Mouse (Mus musculus) testis, postnatal 10 days (tissue): ENCODE results near the gene Mpped2.

Source experiments
- DNase-seq: peaks from one replicate; pipeline ENCODE4 v3.0.0; 2021; ENCODE audit warnings: low spot score

The Mpped2 gene

GRCm38 (mm10) chr2:106692783-106693701 is at the start of gene Mpped2:
Gene Mpped2 (plus strand): TSS chr2:106693269.
- peak; percentile 67 for DNase-seq

GRCm38 (mm10) chr2:106644782-106645181 is 48.3 kb upstream of the Mpped2 start:
- no peak for DNase-seq

DNA sequence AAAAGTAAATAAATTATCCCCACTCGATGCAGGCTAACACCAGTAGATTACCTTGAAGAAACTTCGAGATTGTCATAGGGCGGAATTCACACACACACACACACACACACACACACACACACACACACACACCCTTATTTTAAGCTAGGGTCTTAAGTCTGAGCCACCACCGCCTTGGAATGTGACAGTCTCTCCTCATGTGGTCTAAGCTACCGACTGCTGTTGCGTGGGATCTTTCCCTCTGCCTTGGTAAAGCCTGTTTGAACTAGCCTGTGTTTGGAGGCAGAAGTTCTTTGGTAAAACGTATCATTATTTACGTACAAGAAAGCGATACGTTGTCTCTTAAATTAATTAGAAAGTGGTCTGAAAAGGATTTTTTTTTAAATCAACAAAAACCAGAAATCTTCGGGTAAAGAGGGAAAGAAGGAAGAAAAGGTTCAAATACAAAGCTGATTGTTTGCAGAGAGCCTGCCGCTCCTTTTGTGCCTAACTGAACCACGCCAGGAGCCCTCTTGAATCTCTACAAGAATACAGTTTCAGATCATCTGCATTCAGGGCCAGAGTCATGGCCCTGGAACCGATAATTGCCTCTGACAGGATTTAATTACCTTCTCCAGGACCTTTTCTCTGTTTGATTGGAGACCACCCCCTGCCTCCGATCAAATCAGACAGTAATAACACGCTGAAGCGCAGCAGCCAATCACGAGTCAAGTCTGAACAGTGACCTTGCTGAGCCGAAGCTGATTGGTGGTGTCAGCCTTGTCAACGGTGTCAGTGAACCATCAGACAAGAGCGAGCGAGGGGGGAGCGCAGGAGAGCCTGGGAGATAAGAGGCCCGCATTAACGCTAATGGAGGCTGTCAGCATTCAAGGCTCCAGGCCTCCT is 43.1 kb upstream of the Mpped2 start:
- DNase-seq, result peak; percentile 46

DNA sequence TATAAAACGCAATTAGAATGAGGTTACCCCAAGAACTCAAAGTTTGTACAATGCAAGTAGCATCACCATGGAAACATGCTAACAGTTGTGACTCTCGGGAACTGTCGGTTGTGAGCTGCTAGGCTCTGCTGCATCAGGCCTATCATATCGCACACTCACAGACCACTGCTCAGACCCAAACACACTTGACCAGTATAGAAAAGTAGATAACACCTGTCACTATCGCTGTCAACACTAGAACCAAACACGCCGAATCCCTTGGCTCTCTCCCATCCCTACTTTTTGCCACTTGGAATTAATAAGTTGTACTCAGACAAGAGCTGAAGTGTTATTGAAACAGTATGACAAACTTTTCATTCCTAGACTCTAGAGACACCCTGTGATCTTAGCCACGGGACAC is 40.9 kb upstream of the Mpped2 start:
- DNase-seq, result no peak

- DNase-seq, result no peak
Measured at GRCm38 (mm10) chr2:106652741-106653140, 40.3 kb upstream of the Mpped2 start.

GRCm38 (mm10) chr2:106653261-106653660 is 39.8 kb upstream of the Mpped2 start:
- DNase-seq, result no peak

DNA sequence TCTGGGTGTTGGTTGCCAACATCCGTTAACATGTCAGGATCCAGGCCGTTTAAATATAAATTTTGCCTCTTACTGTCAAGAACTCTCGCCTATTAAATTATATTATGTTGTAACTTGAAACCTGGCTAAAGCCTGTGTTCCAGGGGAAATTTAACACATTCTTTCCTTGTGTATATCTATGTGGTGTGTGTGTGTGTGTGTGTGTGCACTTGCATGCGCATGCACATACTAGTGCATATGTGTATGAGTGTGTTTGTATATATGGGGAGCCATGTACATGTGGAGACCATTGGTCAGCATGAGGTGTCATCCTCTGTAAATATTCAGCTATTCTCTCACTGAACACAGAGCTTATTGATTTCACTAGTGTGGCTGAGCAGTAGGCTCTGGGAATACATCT is 37.8 kb upstream of the Mpped2 start:
- DNase-seq, result no peak

DNA sequence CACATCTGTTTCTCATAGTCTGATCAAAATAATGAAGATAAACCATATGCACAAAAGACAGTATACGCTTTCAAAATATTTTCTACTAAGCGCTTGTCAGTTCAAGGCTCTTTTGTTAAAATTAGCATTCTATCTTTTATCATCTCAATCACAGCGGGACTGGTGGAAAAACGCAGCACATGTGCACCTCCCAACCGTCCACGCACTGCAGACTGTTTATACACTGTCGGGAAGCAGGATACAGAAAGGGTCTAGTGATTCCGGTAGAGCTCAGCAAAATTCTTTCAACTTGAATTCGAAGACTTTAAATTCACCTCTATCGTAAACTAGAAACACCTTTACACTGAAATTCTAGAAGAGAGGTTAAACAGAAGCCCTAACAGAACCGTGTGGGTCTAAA is 27.8 kb upstream of the Mpped2 start:
- no peak for DNase-seq

GRCm38 (mm10) chr2:106674319-106674718 is 18.8 kb upstream of the Mpped2 start:
- DNase-seq, result no peak

GRCm38 (mm10) chr2:106677449-106677848 is 15.6 kb upstream of the Mpped2 start:
- DNase-seq, result no peak

DNA sequence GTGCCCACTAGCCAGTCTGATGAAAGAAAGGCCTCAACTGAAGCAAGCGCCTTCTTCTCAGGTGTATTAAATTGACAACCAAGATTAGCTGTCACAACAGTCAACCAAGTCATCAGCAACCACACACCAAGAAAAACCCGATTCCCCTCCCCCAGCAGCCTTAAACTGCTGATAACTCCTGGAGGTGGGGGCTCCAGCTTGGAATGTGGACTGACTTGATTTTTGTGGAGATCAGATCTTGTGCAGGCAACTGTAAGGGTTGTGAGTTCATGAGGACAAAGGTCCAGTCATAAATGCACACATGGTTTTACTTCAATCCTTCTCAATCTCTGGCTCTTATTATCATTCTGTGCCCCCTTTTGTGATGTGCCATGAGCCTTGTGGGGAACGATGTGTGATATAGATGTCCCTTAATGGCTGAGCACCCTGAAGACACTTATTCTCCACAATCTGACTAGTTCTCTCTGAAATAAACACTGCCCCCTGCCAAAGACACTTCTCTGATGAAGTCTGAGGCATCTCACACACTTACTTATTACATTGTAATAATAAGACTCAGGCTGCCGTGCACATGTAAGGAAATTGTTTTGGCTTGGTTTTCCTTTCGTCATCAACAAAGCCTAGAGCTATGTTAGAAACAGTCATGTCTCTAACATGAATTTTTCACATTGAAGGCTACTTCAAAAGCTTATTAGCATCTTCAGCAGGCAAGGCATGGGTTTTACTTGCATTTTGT is 13.2 kb upstream of the Mpped2 start:
- DNase-seq, result no peak

DNA sequence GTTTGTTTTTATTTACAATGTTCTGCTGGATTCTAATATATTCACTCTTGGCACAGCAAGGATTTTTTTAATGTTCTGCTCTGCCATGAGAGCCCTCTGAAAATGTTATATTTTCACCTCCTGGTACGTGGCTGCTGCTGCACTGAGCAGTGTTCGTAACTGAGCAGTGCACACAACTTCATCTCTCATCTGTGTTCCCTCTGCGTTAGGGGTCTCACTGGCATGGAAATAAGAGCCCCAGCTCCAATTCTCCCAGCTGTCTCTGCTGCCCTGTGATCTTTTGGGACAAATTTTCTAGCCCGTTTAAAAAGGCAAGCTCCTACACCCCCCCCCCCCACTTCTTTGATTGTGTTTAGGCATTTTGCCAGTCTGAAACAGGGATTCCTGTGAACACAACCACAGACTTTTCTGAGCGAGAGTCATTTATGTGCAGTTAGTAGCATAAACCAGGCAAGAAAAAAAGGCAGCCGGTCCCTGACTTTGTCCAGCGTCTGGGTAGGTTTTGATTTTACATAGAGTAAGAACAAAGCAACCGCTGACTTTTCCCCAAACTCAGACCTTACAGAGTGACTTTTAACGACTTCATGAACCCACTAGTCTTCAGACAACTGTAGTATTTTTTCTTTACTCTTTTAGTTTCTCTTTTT is 9.8 kb upstream of the Mpped2 start:
- no peak for DNase-seq

GRCm38 (mm10) chr2:106683832-106684231 is 9.2 kb upstream of the Mpped2 start:
- DNase-seq, result no peak

- DNase-seq, result no peak
Measured at GRCm38 (mm10) chr2:106691753-106692363, 1.2 kb upstream of the Mpped2 start.

DNA sequence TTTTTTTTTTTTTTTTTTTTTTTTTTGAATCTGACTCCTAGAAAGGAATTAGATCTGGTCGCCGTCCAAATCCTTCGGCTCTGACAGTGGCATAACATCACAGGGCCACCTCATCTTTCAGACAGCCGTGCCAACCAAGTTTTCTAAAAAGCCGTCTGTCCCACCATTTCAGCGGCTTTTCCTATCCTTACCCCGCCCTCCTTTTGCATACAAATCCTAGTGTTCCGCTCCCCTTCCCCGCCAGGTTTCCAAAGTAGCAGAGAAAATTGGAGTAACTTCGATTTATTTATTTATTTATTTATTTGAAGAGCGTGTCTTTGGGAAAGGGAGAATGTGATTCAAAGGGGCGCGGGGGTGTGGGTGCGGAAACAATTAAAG is 675 bp upstream of the Mpped2 start:
- DNase-seq, result no peak

DNA sequence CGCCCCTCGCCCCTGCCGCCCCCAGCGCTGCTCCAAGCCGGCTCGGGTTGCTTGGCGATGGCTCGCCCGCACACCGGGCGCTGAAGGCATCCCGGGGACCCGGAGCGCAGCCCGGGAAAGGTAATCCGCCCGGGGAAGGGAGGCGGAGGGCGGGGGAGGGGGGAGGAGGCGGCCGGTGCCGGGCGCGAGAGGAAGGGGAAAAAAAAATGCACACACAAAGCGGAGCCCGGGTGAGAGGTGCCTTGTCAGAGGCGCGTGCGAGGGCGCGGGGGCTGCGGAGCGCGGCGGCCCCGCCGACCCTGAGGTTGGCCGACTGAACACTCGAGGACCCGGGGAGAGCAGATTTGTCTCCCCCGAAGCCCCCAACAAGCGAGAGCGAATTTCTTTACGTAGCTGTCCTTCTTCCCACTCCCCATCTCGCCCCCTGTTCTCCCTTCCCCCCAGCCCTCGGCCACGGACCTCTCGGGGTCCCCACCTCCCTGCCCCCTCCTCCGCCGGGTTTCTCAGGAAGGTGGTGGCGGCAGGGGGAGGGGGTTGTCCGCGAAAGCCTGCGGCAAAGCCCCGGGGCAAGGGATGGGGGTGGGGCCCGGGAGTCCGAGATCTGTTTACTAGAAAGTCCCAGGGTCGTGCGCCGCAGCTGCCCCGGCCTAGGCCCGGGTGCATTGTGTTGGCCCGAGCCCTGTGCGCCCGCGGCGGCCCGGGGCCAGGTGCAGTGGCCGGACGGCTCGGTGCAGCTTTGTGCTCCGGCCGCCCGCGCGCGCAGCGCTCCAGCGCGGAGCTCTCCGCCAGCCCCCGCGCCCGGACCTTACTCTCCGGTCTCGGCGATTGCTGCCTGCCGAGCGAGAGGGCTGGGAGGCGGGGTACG is 865 bp downstream of the Mpped2 start:
- DNase-seq, result peak; percentile 61

DNA sequence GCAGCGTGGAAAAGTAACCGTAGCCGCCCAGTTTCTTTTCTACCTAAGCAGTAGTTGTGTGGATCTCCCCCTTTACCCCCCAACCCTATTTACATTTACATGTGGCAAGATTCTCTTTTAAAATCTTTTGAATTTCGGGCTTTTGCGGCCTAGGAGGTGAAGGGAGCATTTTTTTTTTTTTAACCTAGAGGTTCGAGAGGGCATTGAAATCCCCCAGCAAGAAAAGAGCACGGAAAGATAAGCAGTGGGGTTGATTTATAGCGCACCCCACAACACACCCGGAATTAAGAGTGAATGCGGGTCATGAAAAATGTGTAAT is 1.5 kb downstream of the Mpped2 start:
- DNase-seq, result no peak

DNA sequence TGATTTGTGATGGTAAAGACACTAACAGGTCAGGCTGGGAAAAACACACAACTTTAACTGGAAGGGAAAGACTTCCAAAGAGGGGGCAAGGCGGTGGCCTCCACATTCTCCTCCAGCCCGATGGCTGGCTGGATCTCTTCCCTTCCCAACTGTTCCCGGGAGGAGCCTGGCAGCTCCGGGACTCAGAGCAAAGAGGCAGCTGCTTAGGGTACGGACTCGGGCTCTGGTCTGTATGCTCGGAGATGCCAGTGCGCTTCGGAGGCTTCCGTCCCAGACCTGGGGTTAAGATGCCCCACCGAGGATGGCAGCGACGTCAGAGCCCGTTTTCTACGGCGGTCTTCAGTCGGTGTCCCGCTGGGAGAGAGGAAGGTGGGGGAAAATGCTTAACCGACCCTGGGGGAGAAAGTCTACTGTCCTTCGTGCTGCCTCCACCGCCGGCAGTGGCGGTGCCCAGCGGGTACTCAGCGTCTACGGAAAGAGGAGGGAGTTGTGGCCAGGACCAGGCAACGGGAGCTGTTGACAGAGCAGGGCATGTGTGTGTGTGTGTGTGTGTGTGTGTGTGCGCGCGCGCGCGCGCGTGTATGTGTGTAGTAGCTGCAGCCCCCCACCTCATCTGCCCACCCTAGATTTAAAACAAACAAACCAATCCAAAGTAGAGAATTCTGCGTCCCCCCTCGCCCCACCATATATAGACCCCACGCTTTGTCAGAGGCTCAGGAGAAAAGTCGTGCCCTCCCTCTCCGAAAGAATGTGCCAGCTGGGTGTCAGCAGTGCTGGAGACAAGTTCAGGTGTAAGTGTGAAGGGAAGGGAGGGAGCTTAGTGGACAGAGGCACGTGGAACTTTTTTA is 2.0 kb downstream of the Mpped2 start:
- DNase-seq, result peak; percentile 47

GRCm38 (mm10) chr2:106695734-106696022 is 2.6 kb downstream of the Mpped2 start:
- DNase-seq, result no peak

DNA sequence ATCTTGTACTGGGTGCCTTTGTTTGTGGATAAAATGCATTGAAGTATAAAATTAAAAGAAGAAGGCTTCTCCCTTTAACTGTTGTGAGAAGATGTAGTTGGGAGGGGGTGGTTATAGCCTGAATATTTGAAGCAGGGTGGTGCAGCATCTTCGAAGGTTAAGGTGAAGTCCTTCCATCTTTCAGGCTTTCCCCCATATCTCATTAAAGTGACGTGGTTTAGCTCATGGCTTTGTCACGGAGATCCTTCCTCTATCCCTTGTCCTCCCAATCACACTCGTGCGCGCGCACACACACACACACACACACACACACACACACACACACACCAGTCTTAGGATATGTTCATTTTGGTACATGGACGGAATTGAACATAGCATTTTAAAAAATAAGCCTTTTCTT is 3.3 kb downstream of the Mpped2 start:
- DNase-seq, result no peak
